In genomic region chr6:24664867-24665458, GRCm38 (mm10) we compare ENCODE assay signal across 8 mouse cellular contexts. TPM values are rescaled to one million over a fixed set of nuclear protein-coding genes. Genes with fewer than 3 reads are reported as not detected.
DNase-seq lines count a peak whose midpoint lies in the region; ATAC-seq and TF ChIP-seq lines count a peak whose summit lies in the region.

Wasl (minus strand) TSS chr6:24665009.

- peaks cover 42% of the 10 kb centered on the region for H3K79me3 ChIP-seq in C2C12 (ENCODE audit: low read depth)

- H3K4me2 ChIP-seq in heart, embryonic 11.5 days: peak within 1 kb of the TSS; percentile 74
- H3K4me2 ChIP-seq in kidney, embryonic 16.5 days (replicated peaks; ENCODE audit: low read depth, low read length): peak within 1 kb of the TSS; percentile 81
- peak within 1 kb of the TSS; percentile 95 for H3K4me2 ChIP-seq in myocyte (ENCODE audit: low read depth)

- H3K27ac ChIP-seq in heart, embryonic 11.5 days (ENCODE audit: low read depth, low read length): peak within 1 kb of the TSS; percentile 97
- peak within 1 kb of the TSS; percentile 99 for H3K27ac ChIP-seq in kidney, embryonic 16.5 days (ENCODE audit: low read length)
- peak within 1 kb of the TSS; percentile 97 for H3K27ac ChIP-seq in liver, adult 2 months (replicated peaks; ENCODE audit: insufficient read depth, low read depth, low read length)

- H3K4me3 ChIP-seq in C2C12 (ENCODE audit: insufficient read depth, poor library complexity, severe bottlenecking) (peak within 1 kb of the TSS; percentile 83), myocyte (peak within 1 kb of the TSS; percentile 87)
- H3K4me3 ChIP-seq in erythroblast, embryonic 14.5 days (replicated peaks): peak within 1 kb of the TSS; percentile 98
- peak within 1 kb of the TSS; percentile 99 for H3K4me3 ChIP-seq in heart, embryonic 11.5 days (ENCODE audit: low read depth, low read length)
- H3K4me3 ChIP-seq in kidney, embryonic 16.5 days (ENCODE audit: low read length): peak within 1 kb of the TSS; percentile 97
- H3K4me3 ChIP-seq in liver, adult 2 months (ENCODE audit: insufficient read depth, low read depth, low read length): peak within 1 kb of the TSS; percentile 99

- ATAC-seq in heart, embryonic 11.5 days (replicated peaks; ENCODE audit: insufficient number of reproducible peaks, low FRiP score, low TSS enrichment): peak; percentile 97
- peak; percentile 99 for ATAC-seq in kidney, embryonic 16.5 days (ENCODE audit: low FRiP score, low TSS enrichment)

- TF ChIP-seq CTCF in C2C12 (IDR thresholded peaks at IDR 0.05; ENCODE audit: control insufficient read depth, insufficient read depth, insufficient read length): no peak
- TF ChIP-seq CTCF in brain, embryonic 14.5 days (IDR thresholded peaks at IDR 0.05; ENCODE audit: borderline replicate concordance, extremely low read depth, insufficient read depth, insufficient read length): peak; percentile 25; the same call in 1 of the 2 replicates
- TF ChIP-seq CTCF in liver, adult 2 months (IDR thresholded peaks at IDR 0.05; ENCODE audit: low read depth, low read length): no peak

- H3K9ac ChIP-seq in heart, embryonic 11.5 days (ENCODE audit: low read depth, low read length): peak within 1 kb of the TSS; percentile 98
- H3K9ac ChIP-seq in kidney, embryonic 16.5 days (replicated peaks; ENCODE audit: low read length): peak within 1 kb of the TSS; percentile 97
- peak within 1 kb of the TSS; percentile 100 for H3K9ac ChIP-seq in liver, adult 2 months (ENCODE audit: low read depth, low read length)

- H3K9me3 ChIP-seq in erythroblast, embryonic 14.5 days (ENCODE audit: control insufficient read depth, low read length): no peaks in the 10 kb centered on the region
- no peaks in the 10 kb centered on the region for H3K9me3 ChIP-seq in heart, embryonic 11.5 days (replicated peaks; ENCODE audit: control insufficient read depth, low read length)
- no peaks in the 10 kb centered on the region for H3K9me3 ChIP-seq in kidney, embryonic 16.5 days (ENCODE audit: low read length)

- TF ChIP-seq POLR2A in brain, embryonic 14.5 days (IDR thresholded peaks at IDR 0.05; ENCODE audit: borderline replicate concordance, extremely low read depth, insufficient read depth, insufficient read length, poor library complexity, severe bottlenecking): peak; percentile 75
- TF ChIP-seq POLR2A in liver, adult 2 months (IDR thresholded peaks at IDR 0.05; ENCODE audit: extremely low read depth, insufficient read depth, low read length): peak; percentile 78
- TF ChIP-seq POLR2A in myocyte (IDR thresholded peaks at IDR 0.05; ENCODE audit: insufficient read length, low read depth): peak; percentile 70

- H3K36me3 ChIP-seq in C2C12 (ENCODE audit: control insufficient read depth, insufficient read depth) (peaks cover 3% of the 10 kb centered on the region), myocyte (ENCODE audit: control insufficient read depth, insufficient read depth) (no peaks in the 10 kb centered on the region)
- H3K36me3 ChIP-seq in erythroblast, embryonic 14.5 days (ENCODE audit: control insufficient read depth): peaks cover 8% of the 10 kb centered on the region
- H3K36me3 ChIP-seq in heart, embryonic 11.5 days (ENCODE audit: control insufficient read depth, insufficient read depth, low read length): no peaks in the 10 kb centered on the region
- no peaks in the 10 kb centered on the region for H3K36me3 ChIP-seq in kidney, embryonic 16.5 days (ENCODE audit: insufficient read depth, low read length)
- no peaks in the 10 kb centered on the region for H3K36me3 ChIP-seq in liver, adult 2 months (ENCODE audit: control insufficient read depth, insufficient read depth, low read length)
- H3K36me3 ChIP-seq in splenic B cell, adult 2 months (ENCODE audit: control insufficient read depth, insufficient read depth, low read length, poor library complexity, severe bottlenecking): no peaks in the 10 kb centered on the region

- WGBS in heart, embryonic 11.5 days (ENCODE audit: insufficient replicate concordance): under 1% methylated on average over 51 of the region's 63 CpGs
- under 1% methylated on average over 61 of the region's 63 CpGs for WGBS in kidney, embryonic 16.5 days
- under 1% methylated on average over 63 of the region's 63 CpGs for WGBS in liver, adult 2 months

- H3ac ChIP-seq in C2C12 (ENCODE audit: control insufficient read depth, insufficient read length, low read depth) (peak within 1 kb of the TSS; percentile 93), myocyte (ENCODE audit: control insufficient read depth, insufficient read length) (peak within 1 kb of the TSS; percentile 78)

- H3K27me3 ChIP-seq in C2C12 (ENCODE audit: control insufficient read depth, insufficient read depth, insufficient read length) (no peaks in the 10 kb centered on the region), myocyte (ENCODE audit: control insufficient read depth, insufficient read depth, insufficient read length) (no peaks in the 10 kb centered on the region)
- no peaks in the 10 kb centered on the region for H3K27me3 ChIP-seq in erythroblast, embryonic 14.5 days (ENCODE audit: control insufficient read depth)
- no peaks in the 10 kb centered on the region for H3K27me3 ChIP-seq in heart, embryonic 11.5 days (ENCODE audit: control insufficient read depth, insufficient read depth, low read length)
- no peaks in the 10 kb centered on the region for H3K27me3 ChIP-seq in kidney, embryonic 16.5 days (ENCODE audit: insufficient read depth, low read length)
- H3K27me3 ChIP-seq in liver, adult 2 months (ENCODE audit: control insufficient read depth, insufficient read depth, low read length): no peaks in the 10 kb centered on the region
- H3K27me3 ChIP-seq in splenic B cell, adult 2 months (ENCODE audit: control insufficient read depth, insufficient read depth, low read length, poor library complexity, severe bottlenecking): no peaks in the 10 kb centered on the region

- H3K4me1 ChIP-seq in erythroblast, embryonic 14.5 days (ENCODE audit: control insufficient read depth): peaks cover 35% of the 10 kb centered on the region
- H3K4me1 ChIP-seq in heart, embryonic 11.5 days (ENCODE audit: control insufficient read depth, insufficient read depth, low read length): peaks cover 8% of the 10 kb centered on the region
- peaks cover 12% of the 10 kb centered on the region for H3K4me1 ChIP-seq in kidney, embryonic 16.5 days (ENCODE audit: insufficient read depth, low read length)
- peaks cover 12% of the 10 kb centered on the region for H3K4me1 ChIP-seq in liver, adult 2 months (ENCODE audit: control insufficient read depth, insufficient read depth, low read length)

- H3K79me2 ChIP-seq in C2C12 (ENCODE audit: control insufficient read depth, insufficient read depth) (peaks cover 48% of the 10 kb centered on the region), myocyte (ENCODE audit: control insufficient read depth, insufficient read depth) (peaks cover 46% of the 10 kb centered on the region)
- H3K79me2 ChIP-seq in liver, adult 2 months (ENCODE audit: control insufficient read depth, insufficient read depth, low read length): peaks cover 8% of the 10 kb centered on the region

- peak; percentile 100 for DNase-seq in brain, embryonic 14.5 days (ENCODE audit: low read depth)
- DNase-seq in liver, adult 2 months (ENCODE audit: extremely low read depth, low read depth, low spot score): peak; percentile 86
- peak; percentile 98 for DNase-seq in splenic B cell, adult 2 months (ENCODE audit: low read depth, low spot score)

TF ChIP-seq in C2C12, 6 proteins besides CTCF, POLR2A, EP300 and RAD21:
- TF ChIP-seq USF1 (IDR thresholded peaks at IDR 0.05; ENCODE audit: low read depth) (no peak), MAX (IDR thresholded peaks at IDR 0.05) (peak; percentile 36)

TF ChIP-seq in myocyte, 11 proteins besides CTCF, POLR2A, EP300 and RAD21:
- TF ChIP-seq SRF (IDR thresholded peaks at IDR 0.05; ENCODE audit: control insufficient read depth, insufficient read length, low read depth) (peak; percentile 75), POLR2AphosphoS2 (IDR thresholded peaks at IDR 0.05; ENCODE audit: insufficient read length, low read depth) (peak; percentile 82), REST (IDR thresholded peaks at IDR 0.05; ENCODE audit: insufficient read depth, insufficient read length) (no peak), TCF3 (IDR thresholded peaks at IDR 0.05; ENCODE audit: insufficient read length, low read depth) (no peak)

RNA-seq across cellular contexts. Expression of gene Wasl, which starts in this region (rescaled TPM):
- polyA plus RNA-seq in C2C12 (2012; fragmentation: generic; extraction: Trizol): 9.5 TPM
- 25.1 and 30.6 TPM in 2 replicates for polyA plus RNA-seq in brain, embryonic 14.5 days (2012; rRNA removed)
- 2.4 and 4.0 TPM in 2 replicates for polyA plus RNA-seq in erythroblast, embryonic 14.5 days (2012)
- polyA plus RNA-seq in heart, embryonic 11.5 days (2014; fragmentation: Nextera tagmentation; extraction: Ambion mirVana): 37.5 and 47.1 TPM in 2 replicates
- 82.1 and 99.1 TPM in 2 replicates for polyA plus RNA-seq in kidney, embryonic 16.5 days (2015; fragmentation: Nextera tagmentation; extraction: Ambion mirVana)
- total RNA-seq in liver, adult 2 months (2014; rRNA removed): 36.9 and 40.9 TPM in 2 replicates
- 29.4 and 44.5 TPM in 2 replicates for polyA plus RNA-seq in liver, adult 2 months (2012; rRNA removed)
- 10.8 TPM for polyA plus RNA-seq in myocyte (2012; fragmentation: generic; extraction: Trizol)

Comparison
In these comparisons a context has a peak if more than half of its experiments do, and no peak if none do; other contexts are left out.
1. Peak in every context shown above with its lines: DNase-seq, ATAC-seq, H3K4me3 ChIP-seq and H3K27ac ChIP-seq.